Mouse (Mus musculus) WW6 (cell line): ENCODE data around the gene Atf1.

Experiments used
- DNase-seq: peaks from one replicate; pipeline ENCODE4 v3.0.0-alpha.2; 2013; ENCODE audit warnings: low read depth, low spot score

The Atf1 gene

DNA sequence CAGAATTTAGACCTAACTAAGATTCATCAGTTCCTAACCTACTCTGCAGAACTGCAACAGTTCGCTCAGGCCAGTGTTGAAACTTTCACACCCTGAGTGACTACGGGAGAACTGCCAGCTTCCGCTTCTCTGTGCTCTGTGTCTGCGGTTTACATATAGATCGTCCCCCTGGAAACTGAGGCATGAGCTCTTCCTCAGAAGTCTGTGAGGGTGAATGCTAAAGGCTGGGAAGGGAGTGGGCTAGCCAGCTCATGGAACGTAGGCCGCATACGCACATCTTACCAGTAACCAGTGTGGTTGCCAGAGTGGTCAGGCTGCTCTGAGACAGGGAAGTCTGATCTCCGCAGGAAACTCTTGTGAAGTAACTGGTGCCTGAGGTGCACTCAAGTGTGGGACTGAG, 11.4 kb upstream of the Atf1 start:
- no peak for DNase-seq

DNA sequence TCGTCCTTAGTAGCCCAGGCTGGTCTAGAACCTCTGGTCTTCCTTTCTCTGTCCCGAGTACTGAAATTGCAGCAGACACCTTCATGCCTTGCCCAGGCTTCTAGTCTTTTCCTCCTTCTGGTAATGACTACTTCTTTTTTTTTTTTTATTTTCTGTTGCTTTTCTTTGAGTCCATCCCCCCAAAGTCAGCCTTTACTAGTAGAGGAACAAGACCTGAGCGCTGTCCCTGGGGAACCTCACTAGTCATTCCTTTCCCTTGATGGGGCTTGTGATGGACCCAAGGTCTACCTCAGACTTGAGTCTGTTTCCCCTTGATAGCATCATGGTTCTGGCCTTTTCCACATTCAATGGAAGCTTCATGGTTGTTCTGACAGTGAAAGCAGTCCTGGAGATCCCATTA, 9.6 kb upstream of the Atf1 start:
- DNase-seq, result no peak

DNA sequence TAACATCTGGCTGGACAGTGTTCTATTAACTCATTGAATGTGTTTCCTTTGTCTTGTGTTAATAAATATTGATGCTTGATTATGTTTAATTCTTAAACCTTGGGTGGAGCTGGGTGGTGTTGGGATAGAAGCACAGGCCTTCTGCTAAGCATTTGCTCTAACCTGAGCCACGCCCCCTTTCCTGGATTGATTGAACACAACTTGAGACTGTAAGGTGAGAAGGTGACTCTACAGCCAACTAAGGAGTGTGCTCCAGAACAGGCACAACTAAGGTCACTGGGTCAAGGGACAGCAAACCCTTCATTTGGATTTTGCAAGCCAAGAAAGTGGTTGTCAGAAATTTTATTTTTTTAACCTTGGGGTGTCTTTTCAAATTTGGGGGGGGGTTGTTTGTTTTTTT, 8.2 kb upstream of the Atf1 start:
- no peak for DNase-seq

DNA sequence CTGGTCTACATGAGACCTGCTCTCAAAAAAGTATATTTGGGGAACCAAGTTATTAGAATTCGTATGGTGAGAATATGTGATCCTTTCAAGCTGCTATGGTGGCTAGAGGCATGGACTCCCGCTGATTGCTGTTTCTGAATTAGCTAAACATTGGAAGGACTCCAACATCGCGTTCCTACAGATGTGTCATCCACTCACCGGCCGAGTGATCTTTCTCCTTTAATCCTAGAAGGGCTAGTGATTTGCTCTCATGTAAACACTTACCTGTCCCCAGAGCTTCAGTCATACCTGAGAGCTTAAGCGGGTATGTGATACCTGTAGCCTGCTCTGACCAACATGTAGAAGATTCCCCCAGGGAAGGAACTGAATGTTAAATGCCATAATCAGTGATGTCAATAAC, 6.7 kb upstream of the Atf1 start:
- DNase-seq, result no peak

DNA sequence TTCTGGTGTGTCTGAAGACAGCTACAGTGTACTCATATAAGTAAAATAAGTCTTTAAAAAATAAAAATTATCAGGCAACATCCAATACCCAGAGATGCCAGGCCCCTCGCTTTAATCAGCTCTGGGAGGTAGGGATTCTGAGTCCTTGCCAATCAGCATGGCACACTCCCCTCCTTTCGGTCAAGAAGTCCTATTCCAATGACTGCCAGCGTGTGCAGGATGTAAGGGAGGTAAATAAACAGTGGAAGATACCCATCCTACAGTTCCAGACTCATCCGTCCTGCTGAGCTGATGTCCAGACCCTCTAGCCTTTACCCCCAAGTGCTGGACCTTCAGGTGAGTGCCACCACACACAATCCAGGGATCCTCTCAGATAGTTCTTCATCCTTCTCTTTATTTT, 2.2 kb upstream of the Atf1 start:
- no peak for DNase-seq

DNA sequence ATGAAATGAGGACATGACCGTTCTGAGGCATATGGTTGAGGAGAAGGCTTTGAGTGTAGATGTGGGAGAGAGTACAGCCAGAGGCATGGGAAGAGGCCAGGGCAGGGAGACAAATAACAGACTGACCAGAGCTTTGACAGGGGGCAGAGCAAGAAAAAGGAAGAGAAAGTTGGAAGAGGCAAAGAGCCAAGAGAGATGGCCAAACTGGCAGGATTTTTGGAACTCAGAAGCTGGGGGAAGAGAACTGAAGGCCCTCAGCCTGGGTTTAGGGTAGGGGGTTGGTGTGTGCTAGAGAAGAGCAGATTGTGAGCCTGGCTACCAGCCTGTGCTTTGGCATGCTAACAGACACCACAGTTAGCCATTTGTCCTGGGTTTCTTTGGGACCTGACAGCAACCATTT, 1.7 kb upstream of the Atf1 start:
- DNase-seq, result no peak

DNA sequence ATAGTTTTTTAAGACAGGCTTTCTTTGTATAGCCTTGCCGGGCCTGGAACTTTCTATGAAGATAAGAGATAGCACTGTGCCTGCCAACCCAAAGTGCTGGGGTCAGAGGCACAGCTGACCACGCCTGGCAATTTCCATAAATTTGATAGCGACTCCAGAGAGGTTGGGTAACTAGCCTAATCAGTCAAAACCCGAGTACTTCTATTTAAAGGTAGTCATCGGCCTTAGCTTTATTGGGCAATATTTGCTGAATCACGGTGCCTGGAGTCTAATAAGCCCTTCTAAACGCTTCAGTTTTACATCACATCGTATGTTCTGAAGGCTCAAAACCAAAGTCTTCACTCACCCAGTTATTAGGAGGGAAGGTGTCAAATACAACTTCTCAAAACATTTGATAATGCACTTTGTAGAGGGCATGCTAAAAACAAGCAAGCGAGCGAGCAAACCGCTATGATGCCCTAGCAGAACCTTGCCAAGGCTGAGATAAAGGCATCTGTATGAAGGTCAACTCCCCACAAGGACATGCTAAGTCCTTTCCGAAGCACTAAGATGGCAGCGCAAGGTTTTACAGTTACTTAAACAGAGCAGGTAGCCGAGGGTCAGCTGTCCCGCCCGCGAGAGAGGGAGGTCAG, 472 bp upstream of the Atf1 start:
- no peak for DNase-seq

DNA sequence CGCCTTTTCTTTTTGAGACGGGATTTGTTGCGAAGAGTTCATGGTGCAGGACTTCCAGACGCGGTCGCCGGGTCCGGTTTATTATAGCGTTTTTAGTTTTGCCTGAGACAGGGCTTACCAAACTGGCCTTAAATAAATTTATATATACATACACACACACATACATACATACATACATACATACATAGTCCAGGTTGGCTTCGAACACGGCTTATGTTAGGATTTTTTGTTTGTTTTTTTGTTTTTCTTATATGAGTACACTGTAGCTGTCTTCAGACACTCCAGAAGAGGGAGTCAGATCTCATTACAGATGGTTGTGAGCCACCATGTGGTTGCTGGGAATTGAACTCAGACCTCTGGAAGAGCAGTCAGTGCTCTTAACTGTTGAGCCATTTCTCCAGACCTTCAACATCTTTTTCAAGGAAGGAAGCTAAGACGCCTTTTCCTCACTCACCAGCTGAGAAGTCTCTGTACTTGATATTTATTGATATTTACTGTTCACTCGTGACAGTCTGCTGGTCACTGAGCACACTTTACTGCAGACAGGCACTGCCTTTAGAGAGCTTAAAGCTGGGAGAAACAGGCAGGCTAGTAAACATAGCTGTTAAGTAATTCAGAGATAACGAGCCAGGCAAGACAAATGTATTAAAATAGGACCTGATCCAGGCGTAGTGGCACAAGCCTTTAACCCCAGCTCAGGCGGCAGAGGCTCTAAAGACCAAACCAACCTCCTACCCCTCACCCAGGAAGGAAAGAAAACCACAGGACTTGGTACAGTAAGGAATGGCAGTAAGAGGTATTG, 1.1 kb downstream of the Atf1 start:
- no peak for DNase-seq

DNA sequence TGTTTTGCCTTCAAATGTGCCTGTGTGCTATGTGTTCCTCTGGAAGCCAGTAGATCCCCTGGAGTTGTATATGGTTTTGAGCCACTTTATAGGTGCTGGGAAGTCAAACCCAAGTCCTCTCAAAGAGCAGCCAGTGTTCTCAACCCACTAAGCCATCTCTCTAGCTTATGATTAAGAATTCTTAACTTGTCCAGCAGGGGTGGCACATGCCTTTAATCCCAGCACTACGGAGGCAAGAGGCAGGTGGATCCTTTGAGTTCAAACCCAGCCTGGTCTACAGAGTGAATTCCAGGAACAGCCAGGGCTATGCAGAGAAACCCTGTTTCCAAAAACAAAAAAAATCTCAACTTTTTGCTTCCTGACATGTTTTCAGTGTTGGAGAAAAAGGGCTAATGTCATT, 3.0 kb downstream of the Atf1 start:
- no peak for DNase-seq

DNA sequence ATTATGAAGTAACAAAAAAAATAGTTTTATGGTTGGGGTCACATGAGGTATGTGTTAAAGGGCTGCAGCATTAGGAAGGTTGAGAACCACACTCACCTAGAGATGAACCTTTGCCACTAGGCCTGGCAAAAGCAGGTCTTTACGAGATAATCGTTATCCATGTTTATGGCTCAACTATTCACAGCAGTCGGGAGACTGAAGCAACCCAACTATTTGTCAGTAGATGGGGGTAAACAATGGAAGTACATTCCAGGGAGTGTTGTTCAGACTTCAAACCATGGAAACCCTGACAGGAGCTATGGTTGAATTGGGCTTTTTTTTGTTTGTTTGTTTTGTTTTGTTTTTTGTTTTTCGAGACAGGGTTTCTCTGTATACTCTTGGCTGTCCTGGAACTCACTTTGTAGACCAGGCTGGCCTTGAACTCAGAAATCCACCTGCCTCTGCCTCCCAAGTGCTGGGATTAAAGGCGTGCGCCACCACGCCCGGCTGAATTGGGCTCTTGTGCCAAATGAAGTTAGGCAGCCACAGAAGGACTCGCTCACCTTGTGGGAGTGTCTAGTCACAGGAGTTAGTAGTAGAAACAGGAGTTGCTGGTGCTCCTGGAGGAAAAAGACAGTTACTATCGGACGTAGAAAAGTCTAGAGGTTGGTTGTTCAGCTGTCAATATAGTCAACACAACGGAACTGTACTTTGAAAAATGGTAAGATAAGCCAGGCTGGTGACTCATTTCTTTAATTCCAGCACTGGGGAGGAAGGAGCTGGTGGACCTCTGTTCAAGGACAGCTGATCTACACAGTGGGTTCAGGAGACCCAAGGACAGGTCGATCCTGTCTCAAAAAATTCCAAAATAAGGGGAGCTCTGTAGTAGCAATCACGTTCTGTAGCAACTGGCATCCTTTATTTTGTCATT, 4.3 kb downstream of the Atf1 start:
- DNase-seq, result no peak

DNA sequence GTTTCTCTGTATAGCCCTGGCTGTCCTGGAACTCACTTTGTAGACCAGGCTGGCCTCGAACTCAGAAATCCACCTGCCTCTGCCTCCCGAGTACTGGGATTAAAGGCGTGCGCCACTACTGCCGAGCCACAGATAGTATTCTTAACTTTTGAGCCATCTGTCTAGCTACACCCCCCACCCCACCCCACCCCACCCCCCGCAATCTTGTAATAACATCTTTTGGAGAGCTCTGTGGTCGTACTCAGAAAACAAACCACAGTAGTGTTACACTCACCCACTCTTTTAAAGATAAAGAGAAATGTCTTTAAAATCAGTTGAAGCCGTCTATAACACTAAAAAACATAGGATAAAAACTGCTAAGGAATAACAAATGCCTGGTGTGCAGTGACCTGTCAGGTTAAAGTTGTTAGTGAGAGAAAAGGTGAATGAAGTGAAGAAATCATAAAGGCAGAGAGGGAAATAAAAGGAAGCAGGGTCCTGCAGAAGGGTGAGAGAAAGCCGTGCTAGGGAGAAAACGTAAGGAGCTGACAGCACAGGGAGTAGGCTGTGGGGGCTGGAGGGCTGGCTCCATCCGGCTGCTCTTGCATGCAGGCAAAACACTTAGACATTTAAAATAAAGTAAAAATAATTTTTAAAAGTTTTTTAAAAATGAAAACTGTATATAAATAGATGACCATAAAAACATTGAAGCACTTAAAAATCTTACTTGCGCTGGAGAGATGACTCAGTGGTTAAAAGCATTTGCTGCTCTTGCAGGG, 7.8 kb downstream of the Atf1 start:
- no peak for DNase-seq

DNA sequence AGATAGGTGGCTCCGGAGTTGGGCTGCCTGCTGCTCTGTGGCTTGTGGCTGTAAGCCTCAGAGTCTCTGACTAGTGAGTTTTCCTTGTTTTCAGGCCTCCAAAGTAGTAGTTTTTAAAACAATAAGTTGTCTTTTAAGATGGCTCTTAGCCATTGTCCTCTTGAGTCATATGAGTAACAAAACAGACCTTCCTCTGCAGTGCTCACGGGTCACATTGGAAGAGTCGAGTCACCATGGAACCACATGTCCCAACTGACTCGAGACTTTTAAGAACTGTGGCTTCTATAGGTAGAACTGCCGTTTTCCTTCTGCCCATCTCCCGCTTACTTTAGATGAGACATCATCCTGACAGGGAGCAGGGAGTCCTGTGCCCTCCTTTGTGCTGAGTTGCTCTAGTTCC, 9.3 kb downstream of the Atf1 start:
- DNase-seq, result no peak

DNA sequence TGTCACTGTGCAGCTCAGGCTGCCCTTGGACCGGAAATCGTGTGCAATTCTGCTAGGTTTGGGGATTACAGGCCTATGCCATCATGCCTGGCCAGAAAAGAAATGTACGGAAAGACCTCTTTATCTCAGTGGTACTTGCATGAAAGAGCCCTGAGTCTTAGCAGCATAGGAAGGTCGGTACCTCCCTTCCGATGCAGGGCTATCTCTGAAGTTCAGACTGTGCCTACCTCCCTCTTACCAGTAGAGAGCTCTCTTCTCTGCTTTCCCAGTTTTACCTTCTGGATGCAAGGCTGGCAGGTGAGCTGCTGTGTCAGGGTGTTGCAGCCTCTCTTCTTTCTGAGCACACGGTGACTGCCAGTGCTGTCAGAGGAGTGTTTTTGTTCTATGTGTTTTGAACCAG, 14.2 kb downstream of the Atf1 start:
- no peak for DNase-seq

DNA sequence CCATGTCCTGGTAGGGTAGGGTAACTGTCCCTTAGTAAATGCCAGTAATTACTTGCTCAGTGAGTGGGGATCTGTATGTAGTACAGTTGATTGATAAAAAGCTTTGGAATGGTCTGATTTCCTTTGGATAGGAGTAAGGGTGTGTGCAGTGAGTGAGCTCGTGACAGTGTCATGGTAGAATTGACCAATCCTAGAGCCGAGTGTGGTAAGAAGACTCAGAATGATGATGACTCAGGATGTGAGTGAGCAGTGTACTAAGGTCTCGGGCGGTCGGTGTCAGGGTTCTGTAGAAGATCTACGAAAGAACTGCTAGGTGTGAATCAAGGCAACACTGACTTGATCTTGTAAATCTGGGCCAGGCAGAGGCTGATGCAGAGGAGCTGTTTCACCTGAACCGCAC, 18.3 kb downstream of the Atf1 start:
- no peak for DNase-seq

DNA sequence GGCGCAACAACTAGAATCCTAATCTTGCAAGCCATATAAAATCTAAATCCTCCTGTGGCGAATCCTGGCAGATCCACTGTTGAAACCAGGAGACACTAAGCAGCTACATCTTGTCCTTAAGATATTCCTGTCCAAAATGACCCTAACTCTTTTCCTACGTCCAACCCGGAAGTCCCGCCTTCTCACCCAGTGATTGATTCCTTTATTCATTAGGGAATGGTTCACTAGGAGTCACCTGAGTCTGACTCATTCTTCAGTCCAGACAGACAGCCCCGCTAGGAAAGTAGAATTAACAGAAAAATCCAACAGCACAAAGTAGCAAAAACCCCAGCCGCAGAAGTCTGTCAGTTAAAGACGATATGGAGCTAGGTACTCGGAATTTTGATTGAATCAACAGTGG, 19.7 kb downstream of the Atf1 start:
- no peak for DNase-seq

DNA sequence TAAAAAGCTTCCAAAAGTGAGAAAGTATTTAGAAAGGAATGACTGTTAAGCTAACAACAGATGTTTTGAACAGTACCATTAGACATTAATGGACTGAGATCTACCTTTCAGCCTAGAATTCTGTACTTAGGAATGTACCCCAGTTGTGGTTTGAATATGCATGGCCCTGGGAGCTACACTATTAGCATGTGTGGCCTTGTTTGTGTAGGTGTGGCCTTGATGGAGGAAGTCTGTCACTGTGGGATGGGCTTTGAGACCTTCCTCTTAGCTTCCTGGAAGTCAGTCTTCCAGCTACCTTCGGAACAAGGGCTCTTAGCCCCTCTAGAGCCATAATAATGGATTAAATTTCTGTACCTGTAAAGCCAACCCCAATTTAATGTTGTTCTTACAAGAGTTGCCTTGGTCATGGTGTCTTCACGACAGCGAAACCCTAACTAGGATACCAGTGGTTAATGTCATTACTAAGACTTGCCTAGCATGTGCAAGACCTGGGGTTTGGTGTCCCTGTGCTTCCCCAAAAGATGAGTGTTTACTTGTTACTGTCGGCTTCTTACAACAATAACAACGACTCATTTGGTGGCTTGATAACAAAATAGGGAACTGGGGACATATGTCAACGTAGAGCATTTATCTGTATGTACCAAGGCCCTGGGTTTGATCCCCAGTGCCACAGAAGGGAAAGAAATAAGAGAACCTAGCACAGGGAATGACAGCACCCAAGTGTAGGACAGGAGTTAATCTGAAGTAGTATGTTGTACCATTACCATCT, 21.2 kb downstream of the Atf1 start:
- no peak for DNase-seq

DNA sequence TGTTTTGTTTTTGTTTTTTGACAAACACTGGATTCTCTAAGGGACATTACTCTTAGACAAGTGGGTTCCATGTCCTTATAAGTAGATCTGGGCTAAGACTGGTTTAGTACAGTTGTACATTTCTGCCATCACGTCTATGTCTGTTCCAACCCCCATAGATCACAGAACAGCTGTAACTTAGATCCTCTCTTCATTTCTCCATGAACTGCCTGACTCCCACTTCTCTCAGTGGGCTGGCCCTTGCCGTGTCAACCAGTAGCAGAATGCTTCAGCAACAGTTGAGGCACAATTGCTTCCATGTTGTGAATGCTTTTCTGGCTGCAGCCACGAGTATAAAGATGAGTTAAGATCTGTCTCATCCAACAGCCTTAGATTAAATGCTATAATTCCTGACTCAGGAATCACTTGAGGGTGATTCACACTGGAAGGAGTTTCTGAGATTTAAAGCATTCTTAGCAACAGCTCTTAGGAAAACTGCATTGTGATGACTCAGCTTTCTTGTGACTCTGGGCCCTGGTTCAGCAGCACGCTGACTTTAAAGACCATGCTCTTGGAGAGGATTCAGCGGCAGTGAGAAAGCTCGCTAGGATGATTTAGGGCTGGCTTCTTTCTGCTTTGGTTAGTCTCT, 23.6 kb downstream of the Atf1 start:
- DNase-seq, result no peak

DNA sequence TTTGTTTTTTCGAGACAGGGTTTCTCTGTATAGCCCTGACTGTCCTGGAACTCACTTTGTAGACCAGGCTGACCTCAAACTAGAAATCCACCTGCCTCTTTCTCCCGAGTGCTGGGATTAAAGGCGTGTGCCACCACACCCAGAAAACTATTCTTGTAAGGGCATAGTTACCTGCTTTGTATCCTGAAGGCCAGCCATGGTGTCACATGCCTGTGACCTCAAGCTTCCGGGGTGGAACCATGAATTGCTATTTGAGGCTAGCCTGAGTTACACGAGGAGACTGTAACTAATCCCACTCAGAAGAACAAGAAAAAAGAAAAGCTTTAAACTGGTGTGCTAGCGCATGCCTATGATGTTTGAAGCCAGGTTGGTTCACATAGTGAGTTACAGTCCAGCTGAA, 28.8 kb downstream of the Atf1 start:
- no peak for DNase-seq

DNA sequence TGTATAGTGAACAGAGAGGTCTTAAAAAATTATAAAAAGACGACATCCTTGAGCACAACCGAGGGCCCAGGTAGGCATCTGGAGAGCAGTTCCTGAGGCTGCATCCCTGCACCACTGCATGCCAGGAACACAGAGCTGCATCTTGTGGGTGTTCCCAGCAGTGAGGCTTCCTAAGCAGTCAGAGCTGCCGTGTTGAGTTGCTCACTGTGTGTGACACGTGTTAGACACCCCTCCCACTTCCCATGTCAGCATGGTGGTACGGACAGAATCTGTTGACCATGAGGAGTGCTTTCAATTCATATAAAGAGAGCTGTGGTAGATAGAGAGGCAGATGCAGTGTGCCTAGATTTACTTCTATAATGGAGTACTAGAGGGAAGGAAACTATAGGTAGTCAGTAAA, 29.7 kb downstream of the Atf1 start:
- no peak for DNase-seq

DNA sequence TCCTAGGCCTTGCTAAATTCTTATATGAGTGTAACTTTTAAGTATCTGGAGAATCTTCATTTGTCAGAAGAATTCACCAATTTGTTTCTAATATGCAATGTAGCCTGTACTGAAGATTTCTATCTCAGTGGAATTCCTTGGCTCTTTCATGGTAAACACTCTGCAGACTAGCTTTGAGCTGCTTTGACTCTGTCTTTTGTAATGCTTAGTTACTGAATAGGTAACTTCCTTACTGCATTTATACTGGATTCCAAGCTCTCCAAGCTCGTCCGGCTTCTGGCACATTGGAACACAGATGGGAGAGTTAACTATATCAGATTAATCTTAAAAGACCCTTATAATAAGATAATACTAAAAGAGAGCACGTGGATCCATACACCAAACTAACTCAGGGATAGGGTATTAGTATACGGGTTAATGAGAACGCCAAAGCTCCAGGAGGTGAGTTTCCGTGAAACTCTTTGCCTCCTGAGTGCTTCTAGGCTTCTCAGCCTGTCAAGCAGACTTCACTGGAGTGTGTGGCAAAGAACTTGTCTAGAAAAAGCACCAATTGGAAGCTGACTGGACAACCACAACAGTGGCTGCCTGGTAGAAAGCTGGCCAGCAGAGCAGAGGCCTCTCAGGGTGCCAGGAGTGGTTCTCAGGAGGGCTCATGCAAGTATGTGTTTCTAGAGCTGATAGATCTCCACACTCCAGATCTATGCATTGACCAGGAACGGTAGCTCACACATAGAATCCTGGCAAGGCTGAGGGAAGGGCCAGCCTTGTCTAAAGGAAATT, 31.2 kb downstream of the Atf1 start:
- DNase-seq, result no peak
